Mouse (Mus musculus) liver, adult 2 months (tissue): ENCODE measurements around the gene Gm45713. TPM values are rescaled to one million over a fixed set of nuclear protein-coding genes. Genes with fewer than 3 reads are reported as not detected.

ENCODE experiments used
- DNase-seq: peaks from one replicate; pipeline ENCODE4 v3.0.0-alpha.2; 2011; ENCODE audit warnings: low read depth, low spot score; ENCODE audit errors: extremely low read depth
- H3K27ac ChIP-seq: fragments of 200-500 bp; replicated peaks from 2 replicates; pipeline ENCODE4 v1.5.1; 2012; ENCODE audit warnings: low read depth, mild to moderate bottlenecking, control low read depth, inconsistent platforms, low read length; ENCODE audit not compliant: insufficient read depth
- H3K27me3 ChIP-seq: fragments of 200-500 bp; 2 replicates; pipeline ENCODE4 v1.6.1; 2012; ENCODE audit warnings: mild to moderate bottlenecking, moderate library complexity, low read length, inconsistent platforms; ENCODE audit not compliant: control insufficient read depth, insufficient read depth
- H3K36me3 ChIP-seq: fragments of 200-500 bp; 2 replicates; pipeline ENCODE4 v1.6.1; 2012; ENCODE audit warnings: low read length, inconsistent platforms; ENCODE audit not compliant: control insufficient read depth, insufficient read depth
- H3K4me1 ChIP-seq: fragments of 200-500 bp; 2 replicates; pipeline ENCODE4 v1.6.1; 2011; ENCODE audit warnings: low read length; ENCODE audit not compliant: control insufficient read depth, insufficient read depth
- H3K4me3 ChIP-seq: fragments of 200-500 bp; 2 replicates; pipeline ENCODE4 v1.5.1; 2011; ENCODE audit warnings: low read depth, mild to moderate bottlenecking, control low read depth, low read length, moderate library complexity; ENCODE audit not compliant: insufficient read depth
- H3K79me2 ChIP-seq: fragments of 200-500 bp; 2 replicates; pipeline ENCODE4 v1.6.1; 2012; ENCODE audit warnings: inconsistent platforms, mild to moderate bottlenecking, low read length, moderate library complexity; ENCODE audit not compliant: control insufficient read depth, insufficient read depth
- H3K9ac ChIP-seq: fragments of 200-500 bp; 2 replicates; pipeline ENCODE4 v1.6.1; 2012; ENCODE audit warnings: low read depth, mild to moderate bottlenecking, control low read depth, inconsistent platforms, low read length
- CTCF ChIP-seq: fragments of 200-500 bp; IDR thresholded peaks from 2 replicates; pipeline ENCODE4 v1.5.1; 2011; ENCODE audit warnings: low read depth, low read length, control low read depth
- POLR2A ChIP-seq: fragments of 200-500 bp; IDR thresholded peaks from 2 replicates; pipeline ENCODE4 v1.6.1; 2011; ENCODE audit warnings: low read length, control low read depth; ENCODE audit not compliant: insufficient read depth; ENCODE audit errors: extremely low read depth
- WGBS: fragments of 180-500 bp; shearing (Covaris S2); methylation state at CpG from one replicate; pipeline ENCODE4 v1.1.7; 2018; 5-methylcytosine and 5-hydroxymethylcytosine counted together
- polyA plus RNA-seq: library from polyadenylated mRNA; depleted of rRNA; stranded (reverse); fragments of >200 nt; gene quantifications from 2 replicates; pipeline ENCODE4 v1.2.3, GENCODE M21; 2012; rRNA removed
- total RNA-seq: library from RNA; depleted of rRNA; stranded (reverse); fragments of >200 nt; gene quantifications from 2 replicates; pipeline ENCODE4 v1.2.3, GENCODE M21; 2014; rRNA removed

The Gm45713 gene
- total RNA-seq (0.13 TPM in 1 of 2 replicates, not detected in the other), polyA plus RNA-seq (0.98 TPM in 1 of 2 replicates, not detected in the other)

GRCm38 (mm10) chr7:45135993-45136567, at the start of gene Gm45713, which contains the start of gene Flt3l:
Gene Gm45713, minus strand, starts transcription at chr7:45136231.
Gene Flt3l, minus strand, starts transcription at chr7:45136432.
- Histone ChIP-seq H3K9ac (peak within 1 kb of the TSS; percentile 76), H3K27me3 (no peaks in the 10 kb centered on the region), H3K27ac (peak within 1 kb of the TSS; percentile 74), H3K36me3 (no peaks in the 10 kb centered on the region), H3K79me2 (no peaks in the 10 kb centered on the region; the same call in 1 of the 2 replicates), H3K4me1 (peaks cover 21% of the 10 kb centered on the region), H3K4me3 (peak within 1 kb of the TSS; percentile 70)
- DNase-seq: peak; percentile 77
- WGBS: 4% methylated on average over 29 of the region's 29 CpGs
- TF ChIP-seq CTCF (peak; percentile 97), POLR2A (no peak)

GRCm38 (mm10) chr7:45183672-45184071, 47.6 kb upstream of the Gm45713 start:
- Histone ChIP-seq H3K27ac (no peak overlapping the region), H3K9ac (no peak overlapping the region), H3K4me3 (no peak overlapping the region), H3K27me3 (peaks cover 20% of the 10 kb centered on the region), H3K36me3 (no peaks in the 10 kb centered on the region), H3K79me2 (no peaks in the 10 kb centered on the region), H3K4me1 (peaks cover 5% of the 10 kb centered on the region; the same call in 1 of the 2 replicates)
- WGBS: 72% methylated on average over 7 of the region's 7 CpGs
- TF ChIP-seq POLR2A: no peak
- no peak for TF ChIP-seq CTCF
- DNase-seq: no peak

- no peak overlapping the region for H3K27ac ChIP-seq
- H3K4me3 ChIP-seq: no peak overlapping the region
- WGBS: 12% methylated on average over 11 of the region's 11 CpGs
- DNase-seq: no peak
- TF ChIP-seq POLR2A (no peak), CTCF (no peak)
- H3K79me2 ChIP-seq: no peaks in the 10 kb centered on the region
- peaks cover 5% of the 10 kb centered on the region; the same call in 1 of the 2 replicates for H3K4me1 ChIP-seq
- H3K27me3 ChIP-seq: peaks cover 23% of the 10 kb centered on the region
- H3K36me3 ChIP-seq: no peaks in the 10 kb centered on the region
- no peak overlapping the region; the same call in 1 of the 2 replicates for H3K9ac ChIP-seq
These were observed 46.6 kb upstream of the Gm45713 start for GRCm38 (mm10) chr7:45182606-45183005.

- H3K4me3 ChIP-seq: peak overlapping the region; percentile 26; the same call in 1 of the 2 replicates
- peaks cover 27% of the 10 kb centered on the region for H3K27me3 ChIP-seq
- no peak overlapping the region for H3K27ac ChIP-seq
- WGBS: under 1% methylated on average over 34 of the region's 34 CpGs
- peak; percentile 79 for DNase-seq
- H3K79me2 ChIP-seq: no peaks in the 10 kb centered on the region
- H3K9ac ChIP-seq: no peak overlapping the region; the same call in 1 of the 2 replicates
- H3K4me1 ChIP-seq: peaks cover 5% of the 10 kb centered on the region; the same call in 1 of the 2 replicates
- TF ChIP-seq POLR2A (no peak), CTCF (no peak)
- H3K36me3 ChIP-seq: no peaks in the 10 kb centered on the region
These were observed 46.2 kb upstream of the Gm45713 start for GRCm38 (mm10) chr7:45182199-45182601.

GRCm38 (mm10) chr7:45181540-45181939, 45.5 kb upstream of the Gm45713 start:
- no peak overlapping the region for H3K4me3 ChIP-seq
- DNase-seq: no peak
- H3K36me3 ChIP-seq: no peaks in the 10 kb centered on the region
- no peak overlapping the region for H3K9ac ChIP-seq
- WGBS: 7% methylated on average over 35 of the region's 35 CpGs
- peaks cover 31% of the 10 kb centered on the region for H3K27me3 ChIP-seq
- no peak for TF ChIP-seq CTCF
- no peak for TF ChIP-seq POLR2A
- no peak overlapping the region for H3K27ac ChIP-seq
- H3K4me1 ChIP-seq: peaks cover 5% of the 10 kb centered on the region; the same call in 1 of the 2 replicates
- no peaks in the 10 kb centered on the region for H3K79me2 ChIP-seq

DNA sequence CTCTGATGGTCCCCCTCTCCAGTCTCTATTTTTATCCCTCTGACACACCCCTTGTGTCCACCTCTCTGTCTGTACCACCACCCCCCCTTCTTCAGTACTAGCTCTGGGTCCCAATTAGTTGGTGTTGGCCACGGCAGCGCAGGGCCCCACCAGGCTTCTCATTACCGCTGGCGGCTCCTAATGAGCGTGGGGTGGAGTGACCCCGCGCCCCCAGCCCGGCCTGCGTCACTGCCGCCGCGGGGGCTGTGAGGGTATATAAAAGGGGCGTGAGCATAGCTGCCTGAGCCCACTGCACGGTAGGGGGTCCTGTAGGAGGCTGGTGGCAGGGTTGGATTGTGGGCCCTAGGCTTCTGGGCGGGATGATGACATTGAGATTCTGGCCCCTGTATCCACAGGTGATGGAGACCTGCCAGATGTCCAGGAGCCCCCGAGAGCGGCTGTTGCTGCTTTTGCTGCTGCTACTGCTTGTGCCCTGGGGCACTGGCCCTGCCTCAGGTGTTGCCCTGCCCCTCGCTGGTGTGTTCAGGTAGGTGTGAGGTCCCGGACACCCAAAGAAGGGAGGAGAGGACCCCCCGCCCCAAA, 45.0 kb upstream of the Gm45713 start, which contains the start of gene Pth2:
TSS of gene Pth2 (plus strand) at position 100 of the 582 bp plus-strand sequence.
- 34% methylated on average over 20 of the region's 20 CpGs for WGBS
- Histone ChIP-seq H3K27ac (no peak within 1 kb of the TSS), H3K9ac (no peak within 1 kb of the TSS), H3K4me3 (no peak within 1 kb of the TSS), H3K4me1 (peaks cover 5% of the 10 kb centered on the region; the same call in 1 of the 2 replicates), H3K36me3 (no peaks in the 10 kb centered on the region), H3K79me2 (no peaks in the 10 kb centered on the region), H3K27me3 (peaks cover 37% of the 10 kb centered on the region)
- DNase-seq: no peak
- TF ChIP-seq CTCF (no peak), POLR2A (no peak)
